Mouse (Mus musculus) ES-Bruce4 (cell line): Measurements from ENCODE around the gene Bax.

Experiments used
- CTCF ChIP-seq: IDR thresholded peaks from one replicate; pipeline ENCODE4 v1.8.1; 2011; ENCODE audit warnings: low read depth, low read length
- EP300 ChIP-seq: IDR thresholded peaks from 2 replicates; pipeline ENCODE4 v1.6.1; 2011; ENCODE audit warnings: low read depth, low read length; ENCODE audit not compliant: insufficient read depth

GRCm38 (mm10) chr7:45492951-45493350 is 26.3 kb upstream of the Bax start:
- no peak for TF ChIP-seq CTCF
- no peak for TF ChIP-seq EP300
